Mouse (Mus musculus) liver, postnatal 0 days (tissue): ENCODE results near the gene Gm29609.

ENCODE experiments used
- CTCF ChIP-seq: sonication (generic); IDR thresholded peaks from 2 replicates; pipeline ENCODE4 v1.5.1; 2016; ENCODE audit warnings: antibody characterized with exemption, low read depth
- EP300 ChIP-seq: IDR thresholded peaks from 2 replicates; pipeline ENCODE4 v1.6.1; 2016; ENCODE audit warnings: antibody characterized with exemption, low read depth, mild to moderate bottlenecking

DNA sequence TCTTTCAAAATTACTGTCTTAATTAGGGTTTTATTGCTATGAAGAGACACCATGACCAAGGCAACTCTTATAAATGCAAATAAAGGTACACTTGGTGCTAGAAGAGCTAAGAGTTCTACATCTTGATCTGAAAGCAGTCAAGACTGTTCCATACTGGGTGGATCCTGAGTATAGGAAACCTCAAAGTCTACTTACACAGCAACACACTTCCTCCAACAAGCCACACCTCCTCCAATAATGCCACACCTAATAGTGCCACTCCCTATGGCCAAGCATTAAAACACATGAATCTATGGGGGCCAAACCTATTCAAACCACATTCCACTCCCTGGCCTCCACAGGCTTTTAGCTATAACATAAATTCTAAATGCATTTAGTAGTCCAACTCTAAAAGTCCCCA lies 17.2 kb downstream of the Gm29609 start:
- TF ChIP-seq CTCF, result no peak
- no peak for TF ChIP-seq EP300
